Mouse (Mus musculus) ovary, adult 18-20 months (tissue): ENCODE measurements around the gene Lima1.
A peak's percentile ranks its signal among the peaks of the same experiment; 100 is the strongest.
"Not testable (repeated sequence)": the region's sequence is repeated elsewhere in the genome, so short reads cannot be mapped to it uniquely, and the experiment has no call there.

ENCODE experiments used
- DNase-seq: peaks from one replicate; pipeline ENCODE4 v3.0.0; 2022; ENCODE audit warnings: low spot score, mixed read lengths

The Lima1 gene

GRCm38 (mm10) chr15:99834681-99835080 lies 40.6 kb downstream of the Lima1 start:
- no peak for DNase-seq

GRCm38 (mm10) chr15:99833648-99834454 lies 41.4 kb downstream of the Lima1 start:
- DNase-seq, result no peak

- DNase-seq, result no peak
These were observed 43.7 kb downstream of the Lima1 start for GRCm38 (mm10) chr15:99831535-99831934.

DNA sequence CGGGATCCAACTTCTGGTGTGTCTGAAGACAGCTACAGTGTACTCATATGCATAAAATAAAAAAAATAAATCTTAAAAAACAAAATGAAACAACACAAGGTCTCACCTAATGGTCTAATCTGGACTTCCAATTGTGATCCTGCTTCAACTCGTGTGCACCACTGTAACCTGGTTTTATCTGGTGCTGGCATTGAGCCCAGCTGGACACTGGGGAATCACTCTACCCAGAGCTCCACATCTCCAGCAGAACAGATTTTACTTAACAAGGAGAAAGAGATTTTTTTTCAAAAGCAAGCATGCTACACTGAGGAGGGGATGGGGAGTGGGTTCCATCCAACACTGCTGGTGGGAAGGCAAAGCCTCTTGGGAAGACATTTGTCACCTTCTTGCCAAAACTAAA lies 47.2 kb downstream of the Lima1 start:
- DNase-seq, result no peak

DNA sequence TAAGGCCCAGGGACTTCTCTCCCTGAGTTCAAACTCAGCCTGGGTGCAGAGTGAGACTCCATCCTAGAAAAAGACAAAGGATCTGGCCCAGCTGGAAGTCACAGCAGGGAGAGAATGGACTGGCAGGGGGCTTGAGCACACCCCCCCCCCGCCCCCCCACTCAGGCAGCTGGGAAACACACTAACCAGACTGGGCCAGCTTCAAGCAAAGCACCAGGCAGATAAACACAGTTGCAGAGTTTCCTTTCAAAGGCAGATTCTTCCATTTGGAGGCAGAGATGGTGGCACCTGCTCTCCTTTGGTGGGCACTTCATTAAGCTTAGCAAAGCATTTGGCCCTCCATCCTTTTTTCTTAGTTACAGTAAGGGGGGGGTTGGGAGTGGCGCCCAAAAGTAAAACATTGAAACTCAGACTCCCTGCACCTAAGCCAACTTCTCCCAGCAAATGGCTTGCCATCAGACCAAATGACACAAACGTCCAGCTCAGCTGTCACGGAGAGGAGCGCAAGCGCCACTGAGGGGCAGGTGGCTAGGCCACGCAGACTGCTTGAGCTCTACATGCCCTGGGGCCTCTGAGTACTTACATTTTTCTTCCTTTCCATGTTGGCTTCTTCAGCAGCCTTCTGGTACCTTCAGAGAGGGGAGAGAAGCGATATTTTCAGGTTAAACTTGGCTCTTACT lies 48.9 kb downstream of the Lima1 start:
- no peak for DNase-seq

GRCm38 (mm10) chr15:99825211-99825610 lies 50.0 kb downstream of the Lima1 start:
- no peak for DNase-seq

DNA sequence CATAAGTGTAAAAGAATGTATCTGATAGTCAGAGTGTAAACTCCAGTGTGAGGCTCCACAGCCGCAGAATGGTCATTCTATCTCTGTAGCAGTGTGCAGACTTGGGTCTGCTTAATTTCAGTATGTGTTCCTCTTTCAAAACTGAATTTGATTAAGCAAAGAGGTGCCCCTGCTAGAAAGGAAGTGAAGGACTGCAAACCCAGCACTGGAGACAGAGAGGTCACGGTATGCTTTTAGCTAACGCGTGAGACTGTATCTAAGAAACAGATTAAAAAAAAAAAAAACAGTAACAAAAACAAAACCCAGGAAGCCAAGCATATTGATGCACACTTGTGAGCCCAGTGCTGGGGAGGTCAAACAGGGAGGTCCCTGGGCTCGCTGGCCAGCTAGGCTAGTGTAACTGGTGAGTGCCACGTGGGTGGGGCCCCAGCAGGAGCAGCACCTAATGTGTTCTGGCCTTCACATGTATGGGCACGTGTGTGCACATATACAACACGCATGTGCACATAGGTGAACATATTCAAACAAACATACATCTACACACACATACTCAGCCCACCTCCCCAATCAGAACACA lies 51.8 kb downstream of the Lima1 start:
- no peak for DNase-seq

- not testable (repeated sequence) for DNase-seq
These were observed 52.8 kb downstream of the Lima1 start for GRCm38 (mm10) chr15:99822501-99822900.

GRCm38 (mm10) chr15:99819621-99820279 lies 55.5 kb downstream of the Lima1 start:
- DNase-seq, result peak; percentile 34

GRCm38 (mm10) chr15:99819109-99819440 lies 56.2 kb downstream of the Lima1 start:
- no peak for DNase-seq

GRCm38 (mm10) chr15:99818321-99819108 lies 56.7 kb downstream of the Lima1 start:
- peak; percentile 19 for DNase-seq

GRCm38 (mm10) chr15:99817343-99818235 lies 57.7 kb downstream of the Lima1 start:
- DNase-seq, result no peak

DNA sequence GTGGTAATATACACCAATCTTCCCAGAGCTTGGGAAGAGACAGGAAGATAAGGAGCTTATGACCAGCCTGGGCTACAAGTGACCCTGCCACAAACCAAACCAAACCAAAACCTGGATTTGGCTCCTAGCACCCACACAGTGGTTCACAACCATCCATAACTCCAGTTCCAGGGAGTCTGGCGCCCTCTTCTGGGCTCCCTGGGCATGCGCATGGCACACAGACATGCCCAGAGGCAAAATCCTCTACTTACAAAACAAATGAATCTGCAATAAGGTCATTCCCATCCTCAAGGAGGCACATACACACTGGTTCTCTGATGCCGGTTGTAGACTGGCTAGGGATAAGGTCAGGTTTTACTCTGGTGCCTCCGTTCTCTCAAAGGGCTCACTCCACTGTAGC lies 59.3 kb downstream of the Lima1 start:
- DNase-seq, result no peak

- no peak for DNase-seq
These were observed 60.5 kb downstream of the Lima1 start for GRCm38 (mm10) chr15:99814554-99815260.

GRCm38 (mm10) chr15:99813639-99814038 lies 61.6 kb downstream of the Lima1 start:
- no peak for DNase-seq

- no peak for DNase-seq
These were observed 63.2 kb downstream of the Lima1 start for GRCm38 (mm10) chr15:99812097-99812496.

DNA sequence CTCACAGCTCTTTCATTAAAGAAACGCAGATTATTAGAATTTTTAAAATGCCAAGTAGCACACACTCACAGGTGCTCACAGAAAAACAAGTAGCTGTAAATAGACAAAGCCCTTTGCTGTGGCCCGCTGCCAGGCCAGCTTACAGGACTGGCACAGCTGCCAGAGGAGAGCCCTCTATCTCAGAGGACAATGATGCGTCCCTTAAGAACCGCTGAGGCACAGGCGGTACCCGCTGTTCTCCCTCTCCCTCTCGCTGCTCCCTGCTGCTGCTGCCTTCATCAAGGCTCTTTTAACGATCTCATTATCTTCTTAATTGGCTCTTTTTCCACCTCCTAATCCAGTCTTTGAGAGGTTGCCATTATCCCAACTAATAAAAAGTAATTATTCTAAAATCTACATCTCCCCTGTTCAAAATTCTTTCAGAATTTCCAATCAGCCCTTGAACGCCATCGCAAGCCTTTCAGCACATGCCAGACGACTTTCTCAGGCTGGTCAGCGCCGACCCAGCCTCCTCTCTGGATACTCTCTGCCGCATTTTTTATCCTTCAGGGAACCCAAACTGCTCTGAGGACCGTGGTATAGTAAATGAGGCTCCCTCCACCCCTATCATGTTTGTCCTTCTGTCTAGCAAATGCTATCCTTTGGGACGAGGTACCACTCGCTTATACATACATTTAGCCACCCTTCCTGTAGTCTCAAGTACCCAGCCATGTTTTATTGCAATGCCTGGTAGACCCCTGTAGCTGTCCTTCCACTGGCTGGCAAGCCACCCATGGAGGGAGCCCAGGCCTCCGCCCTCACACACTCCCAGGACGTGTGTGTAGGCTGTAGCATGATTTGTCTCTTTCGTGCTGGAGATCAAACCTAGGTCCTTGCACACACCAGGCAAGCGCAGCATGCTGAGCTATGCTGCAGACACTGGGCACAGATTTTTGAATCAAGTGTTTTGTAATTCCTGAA lies 67.2 kb downstream of the Lima1 start:
- no peak for DNase-seq

GRCm38 (mm10) chr15:99806171-99806570 lies 69.1 kb downstream of the Lima1 start:
- DNase-seq, result no peak

GRCm38 (mm10) chr15:99805673-99806072 lies 69.6 kb downstream of the Lima1 start:
- no peak for DNase-seq
